8 mouse cellular contexts compared by ENCODE assay signal in genomic region chr6:38636852-38637618, GRCm38 (mm10). TPM values are rescaled to one million over a fixed set of nuclear protein-coding genes. Genes with fewer than 3 reads are reported as not detected.
DNase-seq lines count a peak whose midpoint lies in the region; ATAC-seq and TF ChIP-seq lines count a peak whose summit lies in the region.

Gene Klrg2 (minus strand): TSS chr6:38637242.

- H3K9me3 ChIP-seq in E14TG2a.4 (ENCODE audit: low read length), result no peaks in the 10 kb centered on the region
- H3K9me3 ChIP-seq in heart, postnatal 0 days (replicated peaks; ENCODE audit: control insufficient read depth, low read length), result no peaks in the 10 kb centered on the region

- H3K36me3 ChIP-seq in E14TG2a.4 (ENCODE audit: insufficient read depth, low read length) (no peaks in the 10 kb centered on the region), macrophage (ENCODE audit: inconsistent target) (no peaks in the 10 kb centered on the region)
- H3K36me3 ChIP-seq in heart, postnatal 0 days (replicated peaks; ENCODE audit: control insufficient read depth, insufficient read depth, low read length), result no peaks in the 10 kb centered on the region

- TF ChIP-seq CTCF in E14TG2a.4 (conservative IDR thresholded peaks at IDR 0.05; ENCODE audit: low read length), result no peak
- no peak for TF ChIP-seq CTCF in heart, postnatal 0 days (IDR thresholded peaks at IDR 0.05; ENCODE audit: low read depth)

- H3K4me1 ChIP-seq in E14TG2a.4 (replicated peaks; ENCODE audit: low read depth, low read length), result peaks cover 19% of the 10 kb centered on the region
- 0 out of 2 replicates have a peak, but pooled peaks cover 8% of the 10 kb centered on the region for H3K4me1 ChIP-seq in heart, postnatal 0 days (ENCODE audit: control insufficient read depth, insufficient read depth)

- no peak within 1 kb of the TSS for H3K27ac ChIP-seq in heart, postnatal 0 days (ENCODE audit: low read depth)
- no peak within 1 kb of the TSS for H3K27ac ChIP-seq in macrophage

- no peaks in the 10 kb centered on the region for H3K79me2 ChIP-seq in macrophage (ENCODE audit: inconsistent target)

- H3K27me3 ChIP-seq in E14TG2a.4 (ENCODE audit: insufficient read depth, low read length), result peaks cover 96% of the 10 kb centered on the region
- peaks cover 75% of the 10 kb centered on the region for H3K27me3 ChIP-seq in heart, postnatal 0 days (ENCODE audit: control insufficient read depth, insufficient read depth, low read length)

- no peak for TF ChIP-seq EP300 in heart, postnatal 0 days (IDR thresholded peaks at IDR 0.05; ENCODE audit: low read depth)

- DNase-seq in adrenal gland, adult 2 months, result peak; percentile 89
- DNase-seq in heart, postnatal 0 days (ENCODE audit: low spot score), result peak; percentile 53
- peak; percentile 70 to 88 for DNase-seq in kidney, postnatal 25 days
- DNase-seq in right cerebral cortex, postnatal 25 days, result peak; percentile 20
- no peak for DNase-seq in layer of hippocampus, postnatal 14 days (ENCODE audit: low spot score in 2 of 2)

- under 1% methylated on average over 60 of the region's 60 CpGs for WGBS in heart, postnatal 0 days
- WGBS in macrophage (ENCODE audit: missing documents), result 5% methylated on average over 42 of the region's 60 CpGs

- H3K4me2 ChIP-seq in heart, postnatal 0 days (ENCODE audit: low read depth, low read length), result peak within 1 kb of the TSS; percentile 95

- peak within 1 kb of the TSS; percentile 54 for H3K9ac ChIP-seq in heart, postnatal 0 days (replicated peaks; ENCODE audit: low read depth, low read length)

- H3K4me3 ChIP-seq in E14TG2a.4 (replicated peaks; ENCODE audit: low read length) (peak within 1 kb of the TSS; percentile 86), macrophage (ENCODE audit: inconsistent target) (peak within 1 kb of the TSS; percentile 15; the same call in 1 of the 2 replicates)
- peak within 1 kb of the TSS; percentile 60 for H3K4me3 ChIP-seq in heart, postnatal 0 days (ENCODE audit: low read depth, low read length)

- ATAC-seq in erythroid progenitor cell, adult 5-6 weeks (replicated peaks; ENCODE audit: low FRiP score, poor library complexity, severe bottlenecking), result 0 out of 2 replicates have a peak, but pooled peaks have one; percentile 35
- ATAC-seq in heart, postnatal 0 days (ENCODE audit: insufficient read depth, low read depth), result peak; percentile 78

RNA-seq across cellular contexts. Expression of gene Klrg2, which starts in this region (rescaled TPM):
- total RNA-seq in adrenal gland, adult 2 months (2021), result 1 to 10 TPM; 3.6 to 6.4 TPM
- polyA plus RNA-seq in adrenal gland, adult 2 months (2012; rRNA removed), result 6.5 and 8.2 TPM in 2 replicates
- total RNA-seq in erythroid progenitor cell, adult 5-6 weeks (2015; ENCODE audit: low replicate concordance), result not detected in 2 replicates
- total RNA-seq in erythroid progenitor cell, adult 5-6 weeks (2017; ENCODE audit: low replicate concordance), result not detected in 2 replicates
- 0.04 and 1.7 TPM in 2 replicates for total RNA-seq in heart, postnatal 0 days (2014; rRNA removed; ENCODE audit: low replicate concordance)
- polyA plus RNA-seq in heart, postnatal 0 days (2015; fragmentation: Nextera tagmentation; extraction: Ambion mirVana), result 0.20 and 0.25 TPM in 2 replicates
- total RNA-seq in macrophage (2018; cell fraction: chromatin; rRNA removed), result 1 to 10 TPM in 1 of 26 experiments, under 1 TPM in 9, not detected in 16; 0.16 to 1.8 (median 0.32) TPM
- under 1 TPM; 0.07 to 0.81 (median 0.21) TPM for total RNA-seq in macrophage (2018; cell fraction: cytosol; rRNA removed)
- total RNA-seq in macrophage (2018; cell fraction: nucleus; rRNA removed), result 1 to 10 TPM in 1 of 26 experiments, under 1 TPM in 16, not detected in 9; 0.21 to 2.2 (median 0.40) TPM
- 0.10 to 1.0 TPM (median 0.20 TPM) in 3 replicates for polyA plus RNA-seq in macrophage (2018)
- 1 to 10 TPM; 1.1 to 1.2 TPM for total RNA-seq in layer of hippocampus, postnatal 14 days (2021)

Comparison
In these comparisons a context has a peak if more than half of its experiments do, and no peak if none do; other contexts are left out.
1. Peak in ATAC-seq in erythroid progenitor cell, adult 5-6 weeks; RNA of the gene not detected or under 1 TPM.
2. H3K4me3 ChIP-seq: peak in every context shown above with its lines; median percentile 86 in E14TG2a.4; 60 in heart, postnatal 0 days; 15 in macrophage.
3. DNase-seq: peak in adrenal gland, adult 2 months (single experiment), heart, postnatal 0 days (single experiment), kidney, postnatal 25 days (2 of 2) and right cerebral cortex, postnatal 25 days (single experiment); none in layer of hippocampus, postnatal 14 days (0 of 2).